Mouse (Mus musculus) neural tube, postnatal 0 days (tissue): ENCODE measurements around the gene Lhfpl2. TPM values are rescaled to one million over a fixed set of nuclear protein-coding genes. Genes with fewer than 3 reads are reported as not detected.

Experiments
- polyA plus RNA-seq: library from polyadenylated mRNA; unstranded; fragments of >200 nt; fragmentation: Nextera tagmentation; extraction: Ambion mirVana; gene quantifications from 2 replicates; pipeline ENCODE4 v1.2.1, GENCODE M21; 2015

Lhfpl2 gene
- polyA plus RNA-seq, result 14.5 and 18.9 TPM in 2 replicates

GRCm38 (mm10) chr13:94057563-94058560 is at the start of gene Lhfpl2:
Gene Lhfpl2 (plus strand): TSS chr13:94057796.

Other genes with a start within 250 kb of the Lhfpl2 start
- gene Scamp1, start 228.1 kb downstream of the Lhfpl2 start, polyA plus RNA-seq, result 121 and 132 TPM in 2 replicates